Mouse (Mus musculus): Measurements from ENCODE around the gene Pfkp.

DNA sequence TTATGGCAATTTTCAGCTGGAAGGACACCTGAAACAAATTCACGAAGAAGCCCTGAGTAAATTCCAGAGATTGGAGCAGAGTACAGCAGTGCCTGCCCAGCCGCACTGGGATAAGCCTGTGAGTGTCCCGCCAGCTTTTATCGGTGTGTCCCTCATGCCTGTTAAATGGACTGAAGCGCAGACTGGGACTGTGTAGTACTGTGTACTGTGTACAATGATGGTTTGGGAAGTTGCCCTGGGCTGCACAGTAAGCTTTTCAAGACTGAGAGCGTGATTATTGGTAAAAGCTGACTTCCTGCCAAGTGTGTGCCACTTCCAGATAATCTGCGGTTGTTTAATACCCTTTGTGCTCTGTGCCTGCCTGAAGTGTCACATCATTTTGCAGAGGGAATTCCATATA lies 90.8 kb downstream of the Pfkp start:
- TF ChIP-seq GATA1 (IDR thresholded peaks at IDR 0.05; ENCODE audit: borderline replicate concordance, low read length) = no peak
- TF ChIP-seq FLI1 (IDR thresholded peaks at IDR 0.05; ENCODE audit: low read length) = no peak

Data from megakaryocyte, embryonic 14.5 days (primary cell).